Mouse (Mus musculus): Measurements from ENCODE around the gene Kcnk18. TPM values are rescaled to one million over a fixed set of nuclear protein-coding genes. Genes with fewer than 3 reads are reported as not detected.
A peak's percentile ranks its signal among the peaks of the same experiment; 100 is the strongest.

Gene Kcnk18
- polyA plus RNA-seq, 1 experiment = not detected

DNA sequence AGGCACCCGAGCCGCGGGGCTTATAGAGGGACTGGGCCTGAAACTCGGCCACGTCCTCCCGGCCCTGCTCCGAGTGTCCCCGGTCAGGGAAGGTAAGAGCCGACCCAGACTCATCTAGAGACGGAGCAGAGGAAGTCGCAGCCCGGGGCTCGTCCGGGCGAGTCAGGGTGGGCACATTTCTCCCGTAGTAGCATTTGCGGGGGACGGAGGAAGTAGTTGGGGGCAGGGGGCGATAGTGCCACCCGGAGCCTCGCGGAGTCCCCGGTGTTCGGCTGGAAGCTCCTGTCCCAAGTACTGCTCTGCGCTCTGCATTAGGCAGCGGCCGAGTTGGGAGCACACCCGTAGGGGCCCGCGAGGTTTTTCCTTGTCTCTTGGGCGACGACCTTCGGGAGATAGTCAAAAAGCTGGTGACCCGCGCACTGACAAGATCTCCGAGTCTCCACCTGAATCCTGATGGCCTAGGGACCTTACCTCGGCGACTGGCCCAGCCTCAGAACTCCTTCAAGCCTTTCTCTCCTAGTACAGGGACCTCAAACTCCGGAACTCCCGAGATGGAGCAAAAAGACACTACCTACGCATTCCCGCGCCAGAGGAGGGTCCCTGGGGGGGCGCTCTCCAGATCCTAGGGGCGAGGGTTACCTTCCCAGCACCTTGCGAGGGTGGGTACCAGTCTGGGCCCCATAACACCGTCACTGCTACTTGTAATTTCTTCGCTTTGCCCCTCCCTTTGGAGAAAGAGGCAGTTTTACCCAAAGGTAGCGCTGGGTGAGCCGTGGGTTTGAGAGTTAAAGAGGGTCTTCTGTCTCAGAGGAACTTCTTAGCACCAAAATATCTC lies 24.8 kb upstream of the Kcnk18 start:
- WGBS = 5% methylated on average over 49 of the region's 50 CpGs
- Histone ChIP-seq H3K4me1 (ENCODE audit: control insufficient read depth, insufficient read depth, insufficient read length) (no peaks in the 10 kb centered on the region), H3K4me3 (ENCODE audit: extremely low read depth, insufficient read depth, insufficient read length) (peak overlapping the region; percentile 18; the same call in 1 of the 2 replicates), H3K27ac (ENCODE audit: insufficient read depth, low read length) (no peak overlapping the region), H3K27me3 (ENCODE audit: control insufficient read depth, insufficient read depth, low read length) (peaks cover 21% of the 10 kb centered on the region), H3K36me3 (ENCODE audit: control insufficient read depth, insufficient read depth, low read length) (no peaks in the 10 kb centered on the region)
- TF ChIP-seq POLR2A (IDR thresholded peaks at IDR 0.05; ENCODE audit: low read depth, low read length) (no peak), CTCF (IDR thresholded peaks at IDR 0.05; ENCODE audit: extremely low read depth, insufficient read depth, insufficient read length, insufficient replicate concordance) (no peak)
- DNase-seq (ENCODE audit: low read depth in 1 of 2, low spot score in 2 of 2) = no peak

DNA sequence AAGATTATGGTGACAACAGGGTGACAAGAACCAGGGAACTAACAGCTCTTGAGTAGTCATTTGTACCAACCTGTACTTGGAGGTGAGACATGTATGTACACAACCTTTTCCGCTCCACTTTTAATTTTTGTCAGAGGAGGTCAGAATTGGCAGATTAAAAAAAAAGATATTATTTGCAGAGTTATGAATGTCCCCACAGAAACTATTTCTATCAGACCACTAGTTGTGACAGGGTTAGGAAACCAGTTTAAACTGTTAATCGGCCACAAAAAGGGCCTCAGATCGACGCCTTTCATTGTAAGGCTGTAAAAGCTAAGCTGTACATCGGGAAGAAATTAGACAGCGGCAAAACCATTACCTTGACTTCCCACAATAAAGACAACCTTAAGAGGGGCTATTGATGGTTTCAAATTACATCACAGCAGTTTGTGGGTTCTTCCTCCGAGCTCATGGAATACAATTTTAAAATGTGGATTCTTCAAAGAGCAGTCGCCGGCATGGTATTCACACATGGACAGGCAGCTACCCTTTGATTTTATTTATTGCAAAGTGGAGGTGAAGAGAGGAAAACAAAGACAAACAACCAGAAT lies 23.7 kb upstream of the Kcnk18 start:
- no peaks in the 10 kb centered on the region for H3K36me3 ChIP-seq (ENCODE audit: control insufficient read depth, insufficient read depth, low read length)
- no peak overlapping the region for H3K27ac ChIP-seq (ENCODE audit: insufficient read depth, low read length)
- no peak overlapping the region for H3K4me3 ChIP-seq (ENCODE audit: extremely low read depth, insufficient read depth, insufficient read length)
- WGBS = 17% methylated on average over 9 of the region's 9 CpGs
- no peak for DNase-seq (ENCODE audit: low read depth in 1 of 2, low spot score in 2 of 2)
- peaks cover 21% of the 10 kb centered on the region for H3K27me3 ChIP-seq (ENCODE audit: control insufficient read depth, insufficient read depth, low read length)
- TF ChIP-seq POLR2A (IDR thresholded peaks at IDR 0.05; ENCODE audit: low read depth, low read length) = no peak
- TF ChIP-seq CTCF (IDR thresholded peaks at IDR 0.05; ENCODE audit: extremely low read depth, insufficient read depth, insufficient read length, insufficient replicate concordance) = no peak
- H3K4me1 ChIP-seq (ENCODE audit: control insufficient read depth, insufficient read depth, insufficient read length) = no peaks in the 10 kb centered on the region

DNA sequence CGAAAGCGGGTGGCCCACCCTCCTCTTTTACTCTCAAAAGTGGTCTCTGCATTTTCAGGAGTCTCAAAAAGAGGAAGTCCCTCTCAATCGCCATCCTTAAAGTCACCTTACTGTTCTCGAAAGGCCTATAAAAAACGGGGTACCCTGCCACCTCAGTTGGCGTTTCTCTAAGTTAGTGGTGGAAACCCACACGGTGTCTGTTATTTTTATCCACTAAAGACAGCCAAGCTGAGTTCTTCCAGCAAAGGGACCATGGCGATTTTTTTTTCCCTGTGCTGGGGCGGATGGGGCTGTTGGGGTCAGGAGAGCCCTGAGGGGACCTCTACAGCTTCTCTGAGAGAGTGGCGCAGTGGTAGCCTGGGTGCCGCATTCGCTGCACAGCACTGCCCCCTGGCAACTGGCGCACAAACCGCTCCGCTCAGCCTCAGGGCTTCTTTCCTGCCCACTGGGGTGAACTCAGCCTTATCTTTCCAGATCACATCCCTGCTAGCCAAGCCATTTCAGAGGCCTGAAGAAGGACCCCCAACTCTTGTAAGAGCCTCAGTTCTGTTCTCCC lies 22.8 kb upstream of the Kcnk18 start:
- H3K27me3 ChIP-seq (ENCODE audit: control insufficient read depth, insufficient read depth, low read length) = peaks cover 20% of the 10 kb centered on the region
- 6% methylated on average over 15 of the region's 15 CpGs for WGBS
- H3K36me3 ChIP-seq (ENCODE audit: control insufficient read depth, insufficient read depth, low read length) = no peaks in the 10 kb centered on the region
- no peak overlapping the region for H3K27ac ChIP-seq (ENCODE audit: insufficient read depth, low read length)
- H3K4me1 ChIP-seq (ENCODE audit: control insufficient read depth, insufficient read depth, insufficient read length) = no peaks in the 10 kb centered on the region
- no peak overlapping the region for H3K4me3 ChIP-seq (ENCODE audit: extremely low read depth, insufficient read depth, insufficient read length)
- no peak for DNase-seq (ENCODE audit: low read depth in 1 of 2, low spot score in 2 of 2)
- peak; percentile 11; the same call in 1 of the 2 replicates for TF ChIP-seq CTCF (IDR thresholded peaks at IDR 0.05; ENCODE audit: extremely low read depth, insufficient read depth, insufficient read length, insufficient replicate concordance)
- TF ChIP-seq POLR2A (IDR thresholded peaks at IDR 0.05; ENCODE audit: low read depth, low read length) = no peak

DNA sequence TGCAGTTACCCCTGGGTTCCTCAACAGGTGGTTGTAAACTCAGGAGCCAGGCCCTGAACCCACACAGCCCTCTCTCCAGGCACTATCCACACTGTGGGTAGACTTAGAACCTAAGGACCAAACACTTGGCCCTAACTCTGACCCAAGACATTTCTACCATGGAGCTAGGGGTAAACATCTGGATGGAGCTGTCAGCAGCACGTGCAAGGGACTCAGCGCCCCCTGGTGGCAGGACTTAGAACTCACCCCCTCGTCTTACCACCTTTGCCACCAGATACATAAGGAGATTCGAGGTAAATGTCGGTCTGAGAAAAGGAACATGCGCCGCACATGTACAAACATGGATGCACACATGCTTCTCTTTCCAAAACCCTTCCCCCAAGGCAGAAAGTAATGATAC lies 20.9 kb upstream of the Kcnk18 start:
- 22% methylated on average over 7 of the region's 7 CpGs for WGBS
- Histone ChIP-seq H3K4me3 (ENCODE audit: extremely low read depth, insufficient read depth, insufficient read length) (no peak overlapping the region), H3K36me3 (ENCODE audit: control insufficient read depth, insufficient read depth, low read length) (no peaks in the 10 kb centered on the region), H3K4me1 (ENCODE audit: control insufficient read depth, insufficient read depth, insufficient read length) (no peaks in the 10 kb centered on the region), H3K27me3 (ENCODE audit: control insufficient read depth, insufficient read depth, low read length) (peaks cover 18% of the 10 kb centered on the region), H3K27ac (ENCODE audit: insufficient read depth, low read length) (no peak overlapping the region)
- peak; percentile 4 to 47 for DNase-seq (ENCODE audit: low read depth in 1 of 2, low spot score in 2 of 2)
- TF ChIP-seq CTCF (IDR thresholded peaks at IDR 0.05; ENCODE audit: extremely low read depth, insufficient read depth, insufficient read length, insufficient replicate concordance) (peak; percentile 83; the same call in 1 of the 2 replicates), POLR2A (IDR thresholded peaks at IDR 0.05; ENCODE audit: low read depth, low read length) (no peak)

DNA sequence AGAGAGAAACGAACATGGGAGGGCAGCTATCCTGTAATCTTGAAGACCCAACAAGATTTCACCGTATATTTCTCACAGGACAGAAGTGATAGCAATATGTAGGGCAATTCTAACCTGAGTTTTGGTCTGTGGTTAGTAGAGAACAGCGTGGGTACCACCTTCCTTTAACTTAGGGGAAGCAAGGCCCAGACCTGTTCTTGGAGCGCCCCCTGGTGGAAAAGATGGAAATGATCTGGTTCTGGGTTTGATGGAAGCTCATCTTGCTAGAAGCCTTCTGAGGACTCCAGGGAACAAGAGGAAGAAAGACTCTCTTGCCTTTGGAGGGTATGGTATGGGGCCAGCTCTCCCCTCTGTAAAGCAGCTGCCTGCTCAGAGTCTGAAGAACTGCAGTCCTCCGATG lies 10.5 kb upstream of the Kcnk18 start:
- DNase-seq (ENCODE audit: low read depth in 1 of 2, low spot score in 2 of 2) = peak; percentile 19 to 35
- no peak overlapping the region for H3K4me3 ChIP-seq (ENCODE audit: extremely low read depth, insufficient read depth, insufficient read length)
- no peak for TF ChIP-seq POLR2A (IDR thresholded peaks at IDR 0.05; ENCODE audit: low read depth, low read length)
- peak; percentile 47; the same call in 1 of the 2 replicates for TF ChIP-seq CTCF (IDR thresholded peaks at IDR 0.05; ENCODE audit: extremely low read depth, insufficient read depth, insufficient read length, insufficient replicate concordance)
- WGBS = 32% methylated on average over 5 of the region's 5 CpGs
- no peaks in the 10 kb centered on the region for H3K36me3 ChIP-seq (ENCODE audit: control insufficient read depth, insufficient read depth, low read length)
- H3K27ac ChIP-seq (ENCODE audit: insufficient read depth, low read length) = no peak overlapping the region
- no peaks in the 10 kb centered on the region for H3K4me1 ChIP-seq (ENCODE audit: control insufficient read depth, insufficient read depth, insufficient read length)
- no peaks in the 10 kb centered on the region for H3K27me3 ChIP-seq (ENCODE audit: control insufficient read depth, insufficient read depth, low read length)

DNA sequence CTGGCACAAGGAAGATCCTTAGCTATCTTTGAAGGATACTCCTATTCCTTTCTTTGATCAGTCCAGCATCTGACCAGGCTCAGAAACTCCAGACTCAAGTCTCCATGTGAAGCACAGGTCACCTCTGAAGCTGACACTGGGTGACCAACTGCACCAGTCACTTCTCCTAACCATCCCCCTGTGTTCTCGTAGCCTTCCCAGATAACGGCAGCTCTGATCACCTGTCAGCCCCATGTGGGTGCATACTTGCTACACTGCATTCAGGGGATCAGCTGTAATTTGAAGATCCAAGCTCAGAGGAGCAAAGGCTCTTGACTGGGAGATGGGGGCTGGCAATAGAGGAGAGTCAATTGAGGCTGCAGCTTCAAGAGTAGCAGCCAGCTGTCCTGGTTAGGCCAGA lies 10.0 kb upstream of the Kcnk18 start:
- TF ChIP-seq CTCF (IDR thresholded peaks at IDR 0.05; ENCODE audit: extremely low read depth, insufficient read depth, insufficient read length, insufficient replicate concordance) (no peak), POLR2A (IDR thresholded peaks at IDR 0.05; ENCODE audit: low read depth, low read length) (no peak)
- Histone ChIP-seq H3K27me3 (ENCODE audit: control insufficient read depth, insufficient read depth, low read length) (no peaks in the 10 kb centered on the region; the same call in 1 of the 2 replicates), H3K36me3 (ENCODE audit: control insufficient read depth, insufficient read depth, low read length) (no peaks in the 10 kb centered on the region), H3K27ac (ENCODE audit: insufficient read depth, low read length) (no peak overlapping the region), H3K4me3 (ENCODE audit: extremely low read depth, insufficient read depth, insufficient read length) (no peak overlapping the region), H3K4me1 (ENCODE audit: control insufficient read depth, insufficient read depth, insufficient read length) (no peaks in the 10 kb centered on the region)
- WGBS = 67% methylated on average over 2 of the region's 2 CpGs
- no peak for DNase-seq (ENCODE audit: low read depth in 1 of 2, low spot score in 2 of 2)

Measured in spleen, adult 2 months (tissue).